Mouse (Mus musculus): ENCODE measurements at regions not wholly inside any gene's neighbourhood (a gene's known extent, or its start where the extent isn't known, plus 50 kb on each side); places are given as distances from the start of the nearest gene placed in this dataset.

DNA sequence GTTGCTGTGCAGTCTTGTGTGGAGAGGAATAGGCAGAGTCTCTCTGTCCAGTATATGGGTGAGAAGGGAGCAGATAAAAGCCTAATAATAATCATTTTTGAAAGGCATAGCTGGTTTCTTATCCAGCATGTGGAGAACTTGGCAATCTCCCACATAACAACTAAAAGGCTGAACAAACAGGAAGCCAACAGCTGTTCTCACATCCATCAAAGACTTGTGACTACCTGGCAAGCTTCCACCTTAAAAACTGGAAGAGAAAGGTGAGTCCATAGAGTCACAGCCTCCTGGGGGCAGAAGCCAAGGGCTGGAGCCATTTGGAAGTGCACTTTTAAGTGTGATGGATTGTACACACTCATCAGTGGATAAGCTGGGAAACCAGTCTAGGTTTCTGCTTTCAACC is 210.5 kb upstream of the Prok2 start:
- no peak overlapping the region for H3K4me2 ChIP-seq (ENCODE audit: low read depth)
- no peak overlapping the region for H3ac ChIP-seq (ENCODE audit: control insufficient read depth, insufficient read length)

DNA sequence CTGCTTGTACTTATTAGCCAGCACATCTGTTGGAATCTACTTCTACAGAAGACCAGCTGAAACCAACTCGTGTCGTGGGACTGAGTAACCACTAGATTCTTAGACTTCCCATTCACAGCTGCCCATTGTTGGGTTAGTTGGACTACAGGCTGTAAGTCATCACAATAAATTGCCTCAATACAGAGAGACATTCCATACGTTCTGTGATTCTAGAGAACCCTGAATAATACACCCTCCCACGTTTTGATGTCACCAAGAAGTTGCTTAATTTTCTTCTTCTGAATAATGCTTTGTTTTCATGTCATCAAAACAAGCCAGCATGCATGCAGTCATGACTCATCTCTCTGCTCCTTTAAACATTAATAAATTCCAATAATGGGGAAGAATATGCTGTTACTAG is 209.2 kb upstream of the Prok2 start:
- H3K36me3 ChIP-seq (ENCODE audit: control insufficient read depth, insufficient read depth), result no peaks in the 10 kb centered on the region
- H3K4me2 ChIP-seq (ENCODE audit: low read depth), result no peak overlapping the region
- no peak overlapping the region for H3ac ChIP-seq (ENCODE audit: control insufficient read depth, insufficient read length)
- H3K4me3 ChIP-seq, result no peak overlapping the region
- no peaks in the 10 kb centered on the region for H3K79me2 ChIP-seq (ENCODE audit: control insufficient read depth, insufficient read depth)
- TF ChIP-seq REST (IDR thresholded peaks at IDR 0.05; ENCODE audit: insufficient read depth, insufficient read length), result no peak
- TF ChIP-seq TCF12 (IDR thresholded peaks at IDR 0.05; ENCODE audit: insufficient read depth, poor library complexity, severe bottlenecking), result no peak
- no peaks in the 10 kb centered on the region for H3K27me3 ChIP-seq (ENCODE audit: control insufficient read depth, insufficient read depth, insufficient read length)

More for the DNA sequence above, 210.5 kb upstream of the Prok2 start:
- no peak overlapping the region for H3K4me3 ChIP-seq
- H3K79me2 ChIP-seq (ENCODE audit: control insufficient read depth, insufficient read depth), result no peaks in the 10 kb centered on the region
- TF ChIP-seq MYOD1 (IDR thresholded peaks at IDR 0.05; ENCODE audit: control insufficient read depth in 1 of 3, insufficient read length in 2 of 3, low read depth in 2 of 3), result peak in 1 of 3 experiments; percentile 9
- TF ChIP-seq MYOG (IDR thresholded peaks at IDR 0.05; ENCODE audit: control insufficient read depth in 1 of 3, insufficient read depth in 1 of 3, insufficient read length in 2 of 3, low read depth in 2 of 3), result no peak
- H3K36me3 ChIP-seq (ENCODE audit: control insufficient read depth, insufficient read depth), result no peaks in the 10 kb centered on the region
- no peaks in the 10 kb centered on the region for H3K27me3 ChIP-seq (ENCODE audit: control insufficient read depth, insufficient read depth, insufficient read length)

DNA sequence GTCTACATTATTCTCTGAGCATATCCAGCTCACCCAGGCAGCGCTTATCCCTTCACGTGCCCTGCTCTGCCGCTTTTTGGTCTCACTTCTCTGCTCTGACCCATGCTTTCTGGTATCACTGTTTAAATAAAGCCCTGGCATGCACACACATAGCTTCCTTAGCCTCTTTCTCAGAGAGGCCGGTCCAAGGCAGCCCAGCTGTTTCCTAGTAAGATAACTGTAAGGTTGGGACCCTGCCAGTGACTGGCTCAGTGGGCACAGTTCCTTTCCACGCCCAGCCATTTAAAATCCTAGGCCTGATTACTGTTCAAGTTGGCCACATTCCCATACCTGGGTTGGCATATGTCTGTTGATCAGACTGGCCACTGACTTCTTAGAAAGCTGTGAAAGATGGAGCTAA is 208.2 kb upstream of the Prok2 start:
- TF ChIP-seq TCF12 (IDR thresholded peaks at IDR 0.05; ENCODE audit: insufficient read depth, poor library complexity, severe bottlenecking), result no peak
- peak in 1 of 3 experiments; percentile 22 for TF ChIP-seq MYOD1 (IDR thresholded peaks at IDR 0.05; ENCODE audit: control insufficient read depth in 1 of 3, insufficient read length in 2 of 3, low read depth in 2 of 3)
- no peak for TF ChIP-seq CEBPB (IDR thresholded peaks at IDR 0.05; ENCODE audit: insufficient read depth, poor library complexity, severe bottlenecking)
- TF ChIP-seq REST (IDR thresholded peaks at IDR 0.05; ENCODE audit: insufficient read depth, insufficient read length), result no peak
- TF ChIP-seq POLR2A (IDR thresholded peaks at IDR 0.05; ENCODE audit: insufficient read length, low read depth), result no peak
- no peak for TF ChIP-seq E2F4 (IDR thresholded peaks at IDR 0.05; ENCODE audit: insufficient read depth)
- TF ChIP-seq SRF (IDR thresholded peaks at IDR 0.05; ENCODE audit: control insufficient read depth, insufficient read length, low read depth), result no peak
- TF ChIP-seq MYOG (IDR thresholded peaks at IDR 0.05; ENCODE audit: control insufficient read depth in 1 of 3, insufficient read depth in 1 of 3, insufficient read length in 2 of 3, low read depth in 2 of 3), result peak in 2 of 3 experiments; percentile 17 to 54
- Histone ChIP-seq H3K27me3 (ENCODE audit: control insufficient read depth, insufficient read depth, insufficient read length) (no peaks in the 10 kb centered on the region), H3K4me3 (no peak overlapping the region), H3K36me3 (ENCODE audit: control insufficient read depth, insufficient read depth) (no peaks in the 10 kb centered on the region), H3K4me2 (ENCODE audit: low read depth) (no peak overlapping the region), H3K79me2 (ENCODE audit: control insufficient read depth, insufficient read depth) (no peaks in the 10 kb centered on the region), H3ac (ENCODE audit: control insufficient read depth, insufficient read length) (no peak overlapping the region)

DNA sequence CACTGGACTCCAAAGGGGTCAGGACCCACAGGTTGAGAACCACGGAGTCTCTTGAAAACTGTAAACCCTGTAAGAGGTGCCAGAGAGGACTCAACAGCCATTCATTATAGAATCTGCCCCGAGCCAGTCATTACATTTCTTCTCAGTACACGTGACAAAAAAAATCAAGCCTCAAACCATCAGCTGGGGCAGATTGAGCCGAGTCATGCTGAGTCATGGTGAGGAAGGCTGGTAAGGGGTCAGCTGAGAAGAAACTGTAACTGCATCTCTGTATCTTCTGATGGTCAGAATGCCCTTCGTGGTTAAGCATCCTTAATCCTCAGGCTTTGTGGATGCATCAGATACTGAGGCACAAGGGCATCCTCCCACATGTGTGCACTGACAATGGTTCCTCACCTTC is 207.2 kb upstream of the Prok2 start:
- H3K27me3 ChIP-seq (ENCODE audit: control insufficient read depth, insufficient read depth, insufficient read length), result no peaks in the 10 kb centered on the region
- peak overlapping the region; percentile 4 for H3K4me2 ChIP-seq (ENCODE audit: low read depth)
- H3K4me3 ChIP-seq, result no peak overlapping the region
- no peaks in the 10 kb centered on the region for H3K36me3 ChIP-seq (ENCODE audit: control insufficient read depth, insufficient read depth)
- H3ac ChIP-seq (ENCODE audit: control insufficient read depth, insufficient read length), result no peak overlapping the region
- peak; percentile 60 for TF ChIP-seq USF1 (IDR thresholded peaks at IDR 0.05; ENCODE audit: low read depth)
- TF ChIP-seq E2F4 (IDR thresholded peaks at IDR 0.05; ENCODE audit: insufficient read depth), result no peak
- no peaks in the 10 kb centered on the region for H3K79me2 ChIP-seq (ENCODE audit: control insufficient read depth, insufficient read depth)

DNA sequence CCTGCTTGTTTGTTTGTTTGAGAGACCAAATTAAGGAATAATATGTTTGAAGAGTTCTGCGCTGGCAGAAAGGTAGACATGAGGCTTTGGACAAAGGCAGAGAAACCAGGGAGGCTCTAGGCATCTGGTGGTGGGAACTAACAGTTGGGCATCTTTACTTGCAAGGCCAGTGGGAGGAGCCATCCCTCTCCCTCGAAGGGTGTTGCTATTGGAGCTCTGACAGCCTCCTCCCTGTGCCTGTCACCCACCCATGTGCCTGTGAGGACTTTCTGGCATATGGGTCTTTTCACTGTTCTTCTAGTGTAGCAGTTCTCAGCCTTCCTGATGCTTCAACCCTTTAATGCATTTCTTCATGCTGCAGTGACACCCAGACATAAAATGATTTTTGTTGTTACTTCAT is 206.7 kb upstream of the Prok2 start:
- Histone ChIP-seq H3K4me3 (no peak overlapping the region), H3K27me3 (ENCODE audit: control insufficient read depth, insufficient read depth, insufficient read length) (no peaks in the 10 kb centered on the region), H3K4me2 (ENCODE audit: low read depth) (peak overlapping the region; percentile 4), H3ac (ENCODE audit: control insufficient read depth, insufficient read length) (no peak overlapping the region), H3K79me2 (ENCODE audit: control insufficient read depth, insufficient read depth) (no peaks in the 10 kb centered on the region), H3K36me3 (ENCODE audit: control insufficient read depth, insufficient read depth) (no peaks in the 10 kb centered on the region)
- TF ChIP-seq MYOG (IDR thresholded peaks at IDR 0.05; ENCODE audit: control insufficient read depth in 1 of 3, insufficient read depth in 1 of 3, insufficient read length in 2 of 3, low read depth in 2 of 3), result no peak
- TF ChIP-seq SRF (IDR thresholded peaks at IDR 0.05; ENCODE audit: control insufficient read depth, insufficient read length, low read depth), result no peak
- no peak for TF ChIP-seq TCF12 (IDR thresholded peaks at IDR 0.05; ENCODE audit: insufficient read depth, poor library complexity, severe bottlenecking)
- TF ChIP-seq USF1 (IDR thresholded peaks at IDR 0.05; ENCODE audit: low read depth), result no peak
- no peak for TF ChIP-seq E2F4 (IDR thresholded peaks at IDR 0.05; ENCODE audit: insufficient read depth)
- no peak for TF ChIP-seq POLR2AphosphoS2 (IDR thresholded peaks at IDR 0.05; ENCODE audit: insufficient read length, low read depth)
- no peak for TF ChIP-seq POLR2A (IDR thresholded peaks at IDR 0.05; ENCODE audit: insufficient read length, low read depth)
- TF ChIP-seq TCF3 (IDR thresholded peaks at IDR 0.05; ENCODE audit: insufficient read length, low read depth), result no peak
- TF ChIP-seq REST (IDR thresholded peaks at IDR 0.05; ENCODE audit: insufficient read depth, insufficient read length), result no peak
- no peak for TF ChIP-seq MAX (IDR thresholded peaks at IDR 0.05; ENCODE audit: low read depth)
- no peak for TF ChIP-seq CEBPB (IDR thresholded peaks at IDR 0.05; ENCODE audit: insufficient read depth, poor library complexity, severe bottlenecking)
- no peak for TF ChIP-seq MYOD1 (IDR thresholded peaks at IDR 0.05; ENCODE audit: control insufficient read depth in 1 of 3, insufficient read length in 2 of 3, low read depth in 2 of 3)

DNA sequence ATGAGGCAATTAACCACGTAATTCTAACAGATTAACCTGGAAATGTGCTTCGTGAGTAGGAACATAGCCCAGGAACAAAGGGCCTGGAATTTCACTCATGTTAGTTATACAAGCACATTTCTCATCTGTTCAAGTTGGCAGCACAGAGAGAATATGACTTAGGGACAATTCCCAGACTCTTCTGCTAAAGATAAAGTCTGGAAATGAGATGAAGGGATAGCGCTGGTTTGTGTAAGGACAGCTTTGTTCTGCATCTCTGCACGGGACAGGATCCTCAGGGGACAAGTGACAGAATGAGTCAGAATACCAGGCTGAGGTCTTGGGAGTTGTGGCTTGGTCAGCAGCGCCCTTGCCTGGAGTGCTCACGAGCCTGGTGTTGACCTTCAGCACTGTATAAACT is 206.2 kb upstream of the Prok2 start:
- H3K79me2 ChIP-seq (ENCODE audit: control insufficient read depth, insufficient read depth), result no peaks in the 10 kb centered on the region
- no peak for TF ChIP-seq POLR2A (IDR thresholded peaks at IDR 0.05; ENCODE audit: insufficient read length, low read depth)
- no peak for TF ChIP-seq TCF12 (IDR thresholded peaks at IDR 0.05; ENCODE audit: insufficient read depth, poor library complexity, severe bottlenecking)
- no peak for TF ChIP-seq POLR2AphosphoS2 (IDR thresholded peaks at IDR 0.05; ENCODE audit: insufficient read length, low read depth)
- TF ChIP-seq REST (IDR thresholded peaks at IDR 0.05; ENCODE audit: insufficient read depth, insufficient read length), result no peak
- TF ChIP-seq USF1 (IDR thresholded peaks at IDR 0.05; ENCODE audit: low read depth), result no peak
- no peak for TF ChIP-seq E2F4 (IDR thresholded peaks at IDR 0.05; ENCODE audit: insufficient read depth)
- no peak for TF ChIP-seq MAX (IDR thresholded peaks at IDR 0.05; ENCODE audit: low read depth)
- TF ChIP-seq MYOG (IDR thresholded peaks at IDR 0.05; ENCODE audit: control insufficient read depth in 1 of 3, insufficient read depth in 1 of 3, insufficient read length in 2 of 3, low read depth in 2 of 3), result no peak
- TF ChIP-seq MYOD1 (IDR thresholded peaks at IDR 0.05; ENCODE audit: control insufficient read depth in 1 of 3, insufficient read length in 2 of 3, low read depth in 2 of 3), result no peak
- TF ChIP-seq CEBPB (IDR thresholded peaks at IDR 0.05; ENCODE audit: insufficient read depth, poor library complexity, severe bottlenecking), result no peak
- TF ChIP-seq TCF3 (IDR thresholded peaks at IDR 0.05; ENCODE audit: insufficient read length, low read depth), result no peak
- TF ChIP-seq SRF (IDR thresholded peaks at IDR 0.05; ENCODE audit: control insufficient read depth, insufficient read length, low read depth), result no peak

More for the DNA sequence above, 206.2 kb upstream of the Prok2 start:
- Histone ChIP-seq H3ac (ENCODE audit: control insufficient read depth, insufficient read length) (no peak overlapping the region), H3K36me3 (ENCODE audit: control insufficient read depth, insufficient read depth) (no peaks in the 10 kb centered on the region), H3K27me3 (ENCODE audit: control insufficient read depth, insufficient read depth, insufficient read length) (no peaks in the 10 kb centered on the region), H3K4me2 (ENCODE audit: low read depth) (no peak overlapping the region), H3K4me3 (no peak overlapping the region)
